Mouse (Mus musculus) A20 (cell line): ENCODE measurements at regions not wholly inside any gene's neighbourhood (a gene's known extent, or its start where the extent isn't known, plus 50 kb on each side); places are given as distances from the start of the nearest gene placed in this dataset.

Experiments
- DNase-seq: peaks from one replicate; pipeline ENCODE4 v3.0.0-alpha.2; 2011; ENCODE audit warnings: low read depth, low spot score

- no peak for DNase-seq
Measured at GRCm38 (mm10) chr13:28528898-28529511, 271.7 kb downstream of the Gm11361 start.

GRCm38 (mm10) chr13:28526299-28526698 lies 269.0 kb downstream of the Gm11361 start:
- no peak for DNase-seq

GRCm38 (mm10) chr13:28524411-28524810 lies 267.1 kb downstream of the Gm11361 start:
- no peak for DNase-seq

- DNase-seq = no peak
Measured at GRCm38 (mm10) chr13:28520127-28520482, 262.8 kb downstream of the Gm11361 start.

- no peak for DNase-seq
Measured at GRCm38 (mm10) chr13:28519383-28520126, 262.2 kb downstream of the Gm11361 start.

- no peak for DNase-seq
Measured at GRCm38 (mm10) chr13:28517161-28517560, 259.8 kb downstream of the Gm11361 start.

GRCm38 (mm10) chr13:28516636-28517035 lies 259.3 kb downstream of the Gm11361 start:
- no peak for DNase-seq

- DNase-seq = peak; percentile 11
Measured at GRCm38 (mm10) chr13:28514245-28514644, 256.9 kb downstream of the Gm11361 start.

GRCm38 (mm10) chr13:28513336-28513735 lies 256.0 kb downstream of the Gm11361 start:
- DNase-seq = no peak

- DNase-seq = peak; percentile 64
Measured at GRCm38 (mm10) chr13:28512573-28513334, 255.4 kb downstream of the Gm11361 start.

- DNase-seq = no peak
Measured at GRCm38 (mm10) chr13:28508184-28508583, 250.9 kb downstream of the Gm11361 start.

GRCm38 (mm10) chr13:28507783-28508182 lies 250.5 kb downstream of the Gm11361 start:
- DNase-seq = no peak

- DNase-seq = no peak
Measured at GRCm38 (mm10) chr13:28504340-28504739, 247.0 kb downstream of the Gm11361 start.

GRCm38 (mm10) chr13:28502171-28502570 lies 244.8 kb downstream of the Gm11361 start:
- peak; percentile 10 for DNase-seq

- DNase-seq = no peak
Measured at GRCm38 (mm10) chr13:28500697-28501096, 243.4 kb downstream of the Gm11361 start.

GRCm38 (mm10) chr13:28497483-28497882 lies 240.2 kb downstream of the Gm11361 start:
- DNase-seq = no peak

GRCm38 (mm10) chr13:28492015-28492414 lies 234.7 kb downstream of the Gm11361 start:
- no peak for DNase-seq

- no peak for DNase-seq
Measured at GRCm38 (mm10) chr13:28483727-28484126, 226.4 kb downstream of the Gm11361 start.

GRCm38 (mm10) chr13:28481224-28481965 lies 224.1 kb downstream of the Gm11361 start:
- DNase-seq = no peak

- DNase-seq = no peak
Measured at GRCm38 (mm10) chr13:28466151-28466550, 208.8 kb downstream of the Gm11361 start.

GRCm38 (mm10) chr13:28465187-28465880 lies 208.0 kb downstream of the Gm11361 start:
- no peak for DNase-seq
